Mouse (Mus musculus) C2C12 (cell line): ENCODE data around the gene Me1.

Experiments
- CEBPB ChIP-seq: IDR thresholded peaks from one replicate; pipeline ENCODE4 v1.6.1; 2011; ENCODE audit warnings: low read depth, mild to moderate bottlenecking, control low read depth, moderate library complexity
- CTCF ChIP-seq: IDR thresholded peaks from one replicate; pipeline ENCODE4 v1.5.1; 2011; ENCODE audit not compliant: control insufficient read depth, insufficient read depth, insufficient read length
- FOSL1 ChIP-seq: IDR thresholded peaks from one replicate; pipeline ENCODE4 v1.8.0; 2011; ENCODE audit warnings: mild to moderate bottlenecking, low read length; ENCODE audit not compliant: poor library complexity, insufficient read depth, severe bottlenecking
- MAX ChIP-seq: IDR thresholded peaks from one replicate; pipeline ENCODE4 v1.6.1; 2011; ENCODE audit warnings: mild to moderate bottlenecking, control low read depth
- USF1 ChIP-seq: IDR thresholded peaks from one replicate; pipeline ENCODE4 v1.6.1; 2011; ENCODE audit warnings: low read depth, mild to moderate bottlenecking, control low read depth, moderate library complexity

DNA sequence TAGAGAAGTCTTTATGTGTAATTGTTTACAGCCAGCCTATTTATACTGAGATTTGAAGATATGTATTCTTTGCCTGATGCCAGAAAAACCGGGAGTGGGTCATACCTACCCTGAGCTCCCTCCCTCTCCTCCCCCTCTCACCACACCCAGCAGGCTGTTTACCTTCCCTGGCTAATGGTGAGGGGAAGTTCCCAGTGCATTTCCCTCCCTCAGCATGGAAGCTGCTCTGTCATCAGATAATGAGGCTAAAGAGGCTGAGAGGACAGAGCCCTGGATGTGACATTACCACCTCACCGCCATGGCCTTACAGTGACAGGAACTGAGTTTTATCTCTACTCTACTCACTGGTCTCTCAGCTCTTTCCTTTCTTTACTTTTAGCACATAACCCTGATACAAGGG, 6.1 kb upstream of the Me1 start:
- TF ChIP-seq CTCF, result no peak
- no peak for TF ChIP-seq MAX
- TF ChIP-seq CEBPB, result no peak
- no peak for TF ChIP-seq FOSL1
- TF ChIP-seq USF1, result no peak
